Mouse (Mus musculus) inflammation-experienced regulatory T-cells, adult 6 months (primary cell): ENCODE measurements around the gene 1700015G11Rik. TPM values are rescaled to one million over a fixed set of nuclear protein-coding genes. Genes with fewer than 3 reads are reported as not detected.

Experiments used
- ATAC-seq: one replicate; pipeline ENCODE4 v1.8.0; 2017
- polyA plus RNA-seq, 3 experiments: library from polyadenylated mRNA; unstranded; fragments of 100-300 nt; shearing (Covaris generic); gene quantifications; one replicate each; pipeline ENCODE4 v1.2.1; 2017

The 1700015G11Rik gene
- not detected for polyA plus RNA-seq

DNA sequence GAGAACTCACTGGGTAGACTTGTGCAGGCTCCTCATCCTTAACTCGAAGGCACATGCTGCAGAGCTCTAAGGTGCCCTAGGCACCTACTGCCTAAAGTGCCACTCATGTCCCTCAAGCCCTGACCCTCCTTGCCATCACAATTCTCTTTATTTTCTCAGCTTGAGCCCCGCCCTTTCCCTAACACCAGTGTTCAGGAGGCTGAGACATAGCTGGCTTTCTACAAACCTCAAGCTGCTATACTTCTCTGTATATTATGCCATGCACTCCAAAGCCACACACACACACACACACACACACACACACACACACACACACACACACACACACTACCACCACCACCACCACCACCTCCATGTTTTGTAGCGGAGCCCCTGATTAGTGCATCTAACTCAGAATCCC is at the start of gene 1700015G11Rik:
TSS of gene 1700015G11Rik (minus strand) at position 101 of the 400 bp plus-strand sequence.
- ATAC-seq, result no peak

DNA sequence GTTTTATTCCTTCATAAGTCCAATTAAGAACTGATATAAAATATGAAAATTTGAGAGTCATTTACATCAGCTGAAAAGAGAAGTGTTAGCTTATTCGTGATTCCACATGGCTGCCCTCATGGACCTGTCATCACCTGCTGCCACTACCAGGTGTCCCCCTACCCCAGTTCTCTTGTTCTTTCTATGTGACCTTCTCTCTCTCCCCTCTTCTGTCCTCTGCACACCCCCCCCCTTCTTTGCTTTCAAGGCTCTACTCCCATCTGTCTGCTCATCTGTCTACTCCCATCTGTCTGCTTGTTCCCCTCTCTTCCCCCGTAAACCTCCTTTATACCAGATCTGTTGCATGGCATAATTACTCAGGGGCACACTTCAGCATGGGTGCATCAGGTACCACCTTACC is 41.4 kb upstream of the 1700015G11Rik start:
- ATAC-seq, result no peak

DNA sequence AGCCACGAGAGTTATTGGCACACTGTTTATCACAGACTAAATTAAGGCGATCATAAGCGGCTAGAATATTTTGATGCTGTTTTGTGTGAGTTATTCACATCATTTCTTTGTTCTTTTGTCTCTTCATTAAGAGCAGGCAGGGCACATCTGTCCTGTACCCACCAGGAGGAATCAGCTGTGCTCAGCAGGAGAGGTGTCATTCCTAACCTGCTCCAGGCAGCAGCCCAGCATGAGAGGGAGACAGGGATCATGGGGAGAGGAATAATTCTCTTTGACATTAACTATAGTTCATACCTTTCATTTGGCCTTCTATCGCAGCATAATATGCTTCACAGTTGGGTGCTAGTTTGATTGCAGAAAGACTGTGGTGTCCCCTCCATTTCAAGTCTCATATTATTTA is 40.7 kb upstream of the 1700015G11Rik start:
- ATAC-seq, result no peak

DNA sequence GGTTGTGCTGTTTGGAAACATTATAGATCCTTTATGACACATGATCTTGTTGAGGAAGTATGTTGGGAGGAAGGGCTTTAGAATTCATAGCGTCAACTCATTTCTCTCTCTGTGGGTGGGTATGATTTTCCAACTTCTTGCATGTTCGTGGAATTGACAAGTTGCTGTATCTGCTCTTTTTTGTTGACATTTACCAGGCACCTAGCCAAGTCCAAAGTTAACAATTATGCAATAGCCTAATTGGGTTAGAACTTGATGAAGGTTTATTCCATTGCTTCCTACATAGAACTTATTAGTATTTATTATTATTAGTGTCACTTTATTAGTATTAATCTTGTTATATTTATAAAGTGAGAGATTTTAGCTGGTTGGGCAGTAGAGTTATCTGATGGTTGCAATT is 40.3 kb upstream of the 1700015G11Rik start:
- no peak for ATAC-seq

DNA sequence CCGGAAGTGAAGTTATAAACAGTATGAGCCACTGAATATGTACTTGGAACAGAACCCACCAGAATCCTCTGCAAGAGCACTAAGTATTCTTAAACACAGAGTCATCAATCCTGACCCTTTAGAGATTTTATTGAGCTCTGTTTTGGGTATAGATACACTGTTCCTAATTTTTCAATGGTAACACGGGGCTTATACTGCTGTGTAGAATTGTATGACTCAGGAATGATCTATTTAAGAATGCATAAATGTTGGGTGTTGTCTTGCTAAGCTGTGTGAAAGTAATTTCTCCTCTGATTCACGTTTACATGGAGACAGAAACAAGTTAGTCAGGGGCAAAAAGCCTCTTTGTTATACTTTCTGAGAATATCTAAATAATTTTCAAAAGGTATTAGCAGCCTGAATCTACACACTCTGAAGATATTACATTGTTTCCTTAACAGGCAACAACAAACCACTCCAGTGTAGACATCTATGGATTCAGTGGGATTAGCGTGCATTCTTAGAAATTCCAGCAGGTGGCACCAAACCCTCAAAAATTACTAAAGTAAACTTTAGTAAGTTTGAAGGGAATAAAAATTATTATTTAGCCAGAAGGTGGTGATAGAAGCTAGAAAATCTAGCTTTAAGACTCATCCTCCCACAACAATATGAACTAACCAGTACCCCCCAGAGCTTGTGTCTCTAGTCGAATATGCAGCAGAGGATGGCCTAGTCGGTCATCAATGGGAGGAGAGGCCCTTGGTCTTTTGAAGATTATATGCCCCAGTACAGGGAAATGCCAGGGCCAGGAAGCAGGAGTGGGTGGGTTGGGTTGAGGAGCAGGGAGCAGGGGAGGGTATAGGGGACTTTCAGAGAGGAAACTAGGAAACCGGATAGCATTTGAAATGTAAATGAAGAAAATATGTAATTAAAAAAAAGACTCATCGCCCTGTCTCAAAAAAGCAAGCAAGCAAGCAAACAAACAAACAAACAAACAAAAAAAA is 22.4 kb upstream of the 1700015G11Rik start:
- no peak for ATAC-seq

DNA sequence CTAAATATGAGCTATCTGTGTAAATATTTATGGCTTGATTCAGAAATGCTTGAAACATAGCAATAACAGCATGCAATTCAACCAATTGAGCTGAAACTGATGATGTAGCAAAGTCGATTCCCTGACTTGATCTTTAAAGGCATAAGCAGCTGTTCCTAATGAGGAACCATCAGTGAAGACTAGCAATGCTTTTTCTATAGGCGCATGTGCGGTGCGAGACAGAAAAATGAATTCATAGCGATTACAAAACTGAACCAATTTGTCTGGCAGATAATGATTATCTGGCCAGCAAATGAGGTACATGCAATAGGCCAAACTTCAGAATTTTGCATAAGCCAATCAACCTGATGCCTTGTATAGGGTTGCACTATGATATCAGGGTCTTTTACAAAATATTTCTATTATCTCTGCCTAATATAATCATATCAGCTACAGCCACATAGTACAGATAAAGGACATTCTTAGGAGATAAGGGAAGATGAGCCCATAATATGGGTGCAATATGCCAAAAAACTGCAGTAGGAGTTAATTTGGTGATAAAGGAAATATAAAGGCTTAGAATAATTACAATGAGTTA is 8.6 kb upstream of the 1700015G11Rik start:
- no peak for ATAC-seq

DNA sequence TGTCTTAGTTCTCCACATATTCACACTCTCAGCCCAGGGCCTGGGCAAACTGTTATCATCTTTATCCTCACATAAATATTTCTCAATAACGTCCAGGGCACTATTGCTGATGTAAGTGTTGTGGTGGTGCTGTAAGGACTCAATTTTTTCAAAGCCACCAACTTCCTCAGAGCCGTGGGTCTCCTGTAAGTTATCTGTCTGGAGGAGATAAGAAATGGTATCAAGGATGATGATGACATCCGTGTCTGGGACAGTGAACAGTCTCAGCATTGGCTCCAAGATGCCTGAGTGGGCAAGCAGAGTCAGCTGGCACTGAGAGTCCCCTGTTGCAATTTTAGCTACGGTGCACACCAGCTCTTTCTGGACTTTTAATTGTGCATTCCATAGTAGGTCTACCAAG is 6.5 kb upstream of the 1700015G11Rik start:
- no peak for ATAC-seq

DNA sequence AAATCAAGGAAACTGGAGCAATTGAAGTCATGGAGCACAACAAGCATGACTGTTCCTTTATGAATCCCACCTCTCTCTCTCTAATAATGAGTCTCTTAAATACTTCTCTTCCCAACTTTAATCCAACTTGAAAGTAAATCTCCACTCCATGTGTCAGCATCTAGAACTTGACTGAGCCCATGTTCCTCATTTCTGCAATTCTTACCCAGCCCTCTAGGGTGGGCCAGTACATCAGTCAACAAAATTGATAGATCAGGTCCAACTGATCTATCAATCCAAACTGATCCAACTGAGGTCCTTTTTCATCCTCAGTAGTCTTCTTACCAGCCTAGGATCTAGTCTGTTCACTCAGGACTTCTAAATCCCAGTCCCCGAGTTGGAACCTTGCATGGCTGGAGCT is 348 bp downstream of the 1700015G11Rik start:
- no peak for ATAC-seq

DNA sequence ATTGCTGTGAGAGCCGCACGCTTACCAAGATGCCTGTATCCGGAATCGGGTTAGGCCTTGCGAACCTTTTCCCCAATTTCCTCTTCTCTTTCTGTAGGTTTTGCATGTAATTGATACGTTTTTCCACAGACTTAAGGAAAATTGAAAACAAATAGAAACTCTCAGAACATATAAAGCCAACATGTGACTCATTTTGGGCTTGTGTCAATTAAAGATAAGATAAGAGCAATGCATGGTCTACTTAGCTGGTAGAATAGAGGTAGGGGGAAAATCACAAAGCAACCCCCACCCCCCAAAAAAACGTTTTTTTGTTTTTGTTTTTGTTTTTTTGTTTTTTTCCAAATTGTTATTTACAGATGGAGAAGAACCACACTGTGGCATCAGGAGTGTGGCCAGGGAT is 2.1 kb downstream of the 1700015G11Rik start:
- ATAC-seq, result no peak

DNA sequence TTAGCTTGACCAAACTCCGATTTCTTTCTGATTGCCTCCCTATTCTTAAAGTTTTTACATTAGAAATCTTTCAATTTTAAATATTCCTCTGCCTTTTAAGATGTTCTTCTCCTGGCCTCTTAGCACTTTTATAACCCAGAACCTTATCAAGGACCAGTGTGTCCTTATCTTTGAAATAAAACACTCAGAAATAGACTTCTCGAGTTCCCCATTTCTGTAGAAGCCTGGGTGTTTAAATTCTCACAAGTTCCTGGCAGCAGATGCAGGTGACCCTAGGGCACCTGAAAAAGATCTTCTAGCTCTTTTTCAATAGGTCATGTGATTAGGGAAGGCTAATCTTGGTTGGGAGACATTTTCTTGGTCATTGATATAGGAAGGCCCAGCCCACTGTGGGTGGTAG is 8.4 kb downstream of the 1700015G11Rik start:
- ATAC-seq, result no peak

DNA sequence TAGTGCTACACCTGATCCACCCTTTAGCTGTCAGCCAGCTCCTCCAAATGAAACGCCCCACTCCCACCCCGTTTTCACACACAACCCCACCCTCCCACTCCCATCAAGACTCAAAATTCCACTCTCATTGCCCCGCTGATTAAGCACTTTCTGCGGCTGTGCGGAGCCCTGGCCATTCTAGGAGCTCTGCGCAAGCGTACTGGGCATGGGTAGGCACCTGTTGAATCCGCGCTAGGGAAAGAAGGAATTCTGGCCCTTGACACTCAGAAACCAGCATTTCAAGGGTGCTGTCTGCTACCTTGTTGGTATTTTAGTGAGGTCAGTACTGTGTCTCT is 9.3 kb downstream of the 1700015G11Rik start:
- no peak for ATAC-seq

DNA sequence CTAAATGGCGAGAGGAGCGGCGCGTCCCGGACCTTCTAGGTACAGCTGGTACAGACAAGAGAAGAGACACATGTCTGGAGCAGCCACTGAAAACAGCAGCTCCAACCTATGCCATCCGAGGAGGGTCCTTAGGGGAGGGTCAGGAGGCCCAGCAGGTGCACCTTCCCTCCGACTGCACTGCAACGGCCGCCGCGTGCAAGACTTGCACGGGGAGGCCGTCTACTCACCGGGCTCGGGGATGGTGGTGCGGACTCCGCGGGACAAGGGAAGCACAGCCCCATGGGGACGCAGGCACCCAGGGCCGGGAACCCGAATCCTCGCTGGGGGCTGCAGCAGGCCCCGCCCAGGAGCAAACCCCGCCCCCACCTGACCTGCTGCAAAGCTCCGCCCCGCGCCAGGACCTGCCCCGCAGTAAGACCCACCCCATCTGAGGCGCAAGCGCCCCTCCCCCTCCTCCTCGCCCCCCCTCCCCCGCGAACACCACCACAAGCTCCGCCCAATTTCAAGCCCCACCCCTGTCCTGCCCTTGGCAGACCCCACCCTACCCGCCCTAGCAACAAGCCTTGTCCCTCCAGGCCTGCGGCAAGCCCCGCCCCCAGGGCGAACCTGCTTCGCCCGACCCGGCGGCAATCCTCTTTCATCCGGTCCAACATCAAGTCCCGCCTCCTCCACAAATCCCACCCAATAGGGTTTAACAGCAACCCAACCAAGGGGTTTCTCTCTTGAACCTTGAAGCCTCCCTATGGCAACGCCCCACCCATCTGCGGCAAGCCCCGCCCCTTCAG is 9.8 kb downstream of the 1700015G11Rik start, which contains the start of gene Svip:
TSS of gene Svip (minus strand) at position 508 of the 785 bp plus-strand sequence.
- peak; percentile 92 for ATAC-seq

DNA sequence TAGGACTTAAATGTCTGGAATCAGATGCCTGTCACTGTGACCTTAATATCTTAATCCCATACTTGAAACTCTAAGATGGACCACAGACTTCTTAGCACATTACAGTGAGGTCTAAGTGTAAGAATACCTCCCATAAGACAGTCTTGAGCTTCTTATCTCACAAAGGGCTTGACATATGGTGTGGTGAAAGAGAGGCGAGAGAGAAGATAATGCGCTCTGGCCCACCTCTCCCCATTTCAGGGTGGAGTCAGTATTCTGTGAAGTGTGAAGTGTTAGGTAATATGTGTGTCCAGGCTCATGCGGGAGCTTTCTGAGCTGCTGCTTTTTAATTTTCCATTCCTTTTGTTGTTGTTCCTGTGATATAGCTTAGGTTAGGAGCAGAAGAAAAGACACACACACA is 24.5 kb downstream of the 1700015G11Rik start:
- ATAC-seq, result no peak

DNA sequence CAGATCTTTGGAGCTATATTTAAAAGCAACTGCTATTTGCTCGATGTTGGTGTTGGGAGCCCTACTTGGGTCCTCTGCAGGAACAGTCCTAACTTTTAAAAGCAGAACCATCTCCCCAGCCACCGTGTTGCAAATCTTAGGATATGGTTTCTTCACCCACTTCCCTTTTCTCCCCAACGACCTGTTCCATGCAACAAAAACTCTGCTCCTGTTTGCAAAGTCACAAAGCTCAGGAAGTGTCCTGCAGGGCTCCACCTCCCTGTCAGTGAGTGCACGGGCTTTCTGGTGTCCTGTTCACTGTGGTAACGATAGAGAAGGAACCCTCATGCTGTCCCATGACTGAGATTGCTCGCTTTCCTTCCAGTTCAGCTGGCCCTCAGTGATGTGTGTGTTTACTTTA is 28.6 kb downstream of the 1700015G11Rik start:
- ATAC-seq, result no peak

DNA sequence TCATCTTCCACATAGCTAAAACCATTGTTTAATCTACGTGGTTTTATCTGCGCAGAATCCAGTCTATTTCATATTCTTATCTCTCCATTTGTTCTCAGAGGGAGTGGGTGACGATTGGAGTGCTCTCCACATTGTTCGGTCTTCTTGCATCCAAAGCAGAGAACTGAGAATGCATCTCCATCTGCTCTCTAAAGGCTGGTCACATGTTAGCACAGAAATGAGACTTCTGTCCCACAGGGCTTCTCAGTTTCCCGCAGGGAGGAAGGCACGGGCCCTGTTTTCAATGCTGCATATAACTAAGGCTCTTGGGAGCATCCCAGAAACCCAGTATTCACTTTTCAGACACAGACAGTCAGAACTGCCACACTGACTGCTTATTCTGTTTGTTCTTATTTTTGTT is 29.8 kb downstream of the 1700015G11Rik start:
- ATAC-seq, result no peak

DNA sequence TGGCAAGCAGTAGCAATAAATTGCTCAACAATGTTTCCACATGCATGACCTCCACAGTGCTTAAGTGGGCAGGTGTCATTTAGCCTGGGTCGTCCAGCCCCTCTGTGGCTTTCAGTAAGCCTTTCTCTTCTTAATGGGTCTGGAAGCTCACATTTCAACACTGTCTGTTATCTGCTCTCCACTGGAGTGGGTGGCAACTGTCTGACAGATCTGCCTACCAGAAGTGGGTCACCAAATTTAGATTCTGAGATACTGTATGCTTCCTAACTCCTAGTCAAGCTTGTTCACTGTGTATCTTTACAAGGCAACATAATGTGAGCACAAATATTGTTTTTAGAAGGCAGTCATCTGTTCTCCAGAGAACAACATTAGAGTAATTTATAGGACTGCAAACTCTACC is 33.2 kb downstream of the 1700015G11Rik start:
- no peak for ATAC-seq

DNA sequence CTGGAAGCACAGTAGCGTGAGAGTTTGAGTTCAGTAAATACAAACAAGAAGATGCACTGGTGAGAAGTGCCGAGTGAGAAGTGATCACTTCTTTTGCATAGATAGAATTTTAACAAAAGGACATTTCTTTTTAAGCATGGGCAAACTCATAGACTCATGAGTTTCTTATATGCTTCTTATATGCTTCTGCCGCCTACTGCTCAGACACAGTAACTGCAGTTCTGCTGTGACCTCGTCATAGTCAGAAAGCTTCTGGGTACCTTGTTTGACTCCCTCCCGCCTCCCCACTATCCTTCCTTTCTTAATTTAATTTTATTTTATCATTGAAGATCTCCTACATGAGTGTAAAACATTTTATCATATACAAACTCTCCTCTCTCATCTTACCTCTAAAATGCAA is 36.3 kb downstream of the 1700015G11Rik start:
- ATAC-seq, result peak; percentile 54

DNA sequence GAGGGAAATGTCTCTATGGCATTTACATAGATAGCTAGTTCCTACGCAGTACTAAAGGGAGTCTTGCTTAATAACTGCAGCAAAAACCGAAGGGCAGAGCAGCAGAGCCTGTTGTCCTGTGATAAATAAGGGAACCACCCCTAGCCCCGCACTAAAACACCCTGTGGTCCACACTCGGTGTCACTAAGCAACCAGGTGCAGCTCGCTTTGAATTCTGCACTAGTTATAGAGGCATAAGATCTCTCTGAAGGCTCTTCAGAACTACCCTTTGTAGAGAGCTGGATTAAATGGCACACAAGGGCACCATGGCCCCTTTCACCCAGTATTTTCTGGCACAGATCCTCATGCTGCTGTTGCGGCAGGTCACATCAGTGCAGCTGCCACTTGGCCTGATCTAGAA is 40.3 kb downstream of the 1700015G11Rik start:
- ATAC-seq, result no peak

DNA sequence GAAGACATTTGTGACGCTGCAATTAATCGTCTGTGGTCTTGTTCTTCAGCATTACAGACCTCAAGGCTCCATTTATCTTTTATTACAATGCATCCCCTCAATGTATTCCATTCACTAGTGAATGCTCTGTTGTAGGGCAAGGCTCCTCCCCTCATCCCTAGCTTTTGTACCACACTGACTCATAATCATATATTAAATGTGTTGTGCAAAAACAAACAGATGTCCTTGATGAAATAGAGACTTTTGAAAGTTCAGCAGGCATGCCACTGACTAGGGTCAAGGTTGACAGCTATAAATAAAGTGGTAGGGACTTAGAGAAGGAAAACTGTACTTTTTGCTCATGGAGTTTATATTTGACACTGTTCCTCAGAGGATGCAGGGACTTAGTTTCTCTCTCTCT is 42.0 kb downstream of the 1700015G11Rik start:
- no peak for ATAC-seq

DNA sequence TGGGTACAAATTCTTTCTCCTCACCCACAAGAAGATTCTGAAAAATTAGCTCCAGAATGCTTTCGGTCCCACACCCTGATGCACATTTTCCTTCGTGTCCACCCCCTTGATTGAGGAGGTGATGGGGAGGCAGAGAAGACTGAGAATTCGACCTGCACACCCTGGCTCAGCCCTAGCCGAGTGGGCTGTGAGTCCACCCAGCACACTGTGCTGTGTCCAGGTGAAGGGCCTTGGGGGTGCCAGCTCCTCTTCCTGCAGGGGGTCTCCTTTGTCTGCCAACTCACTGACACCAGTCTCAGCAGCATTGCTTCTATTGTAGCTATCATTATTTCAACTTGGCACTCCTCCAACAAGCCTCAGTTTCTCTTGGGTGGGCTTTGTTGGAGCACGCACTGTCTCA is 42.4 kb downstream of the 1700015G11Rik start:
- no peak for ATAC-seq

DNA sequence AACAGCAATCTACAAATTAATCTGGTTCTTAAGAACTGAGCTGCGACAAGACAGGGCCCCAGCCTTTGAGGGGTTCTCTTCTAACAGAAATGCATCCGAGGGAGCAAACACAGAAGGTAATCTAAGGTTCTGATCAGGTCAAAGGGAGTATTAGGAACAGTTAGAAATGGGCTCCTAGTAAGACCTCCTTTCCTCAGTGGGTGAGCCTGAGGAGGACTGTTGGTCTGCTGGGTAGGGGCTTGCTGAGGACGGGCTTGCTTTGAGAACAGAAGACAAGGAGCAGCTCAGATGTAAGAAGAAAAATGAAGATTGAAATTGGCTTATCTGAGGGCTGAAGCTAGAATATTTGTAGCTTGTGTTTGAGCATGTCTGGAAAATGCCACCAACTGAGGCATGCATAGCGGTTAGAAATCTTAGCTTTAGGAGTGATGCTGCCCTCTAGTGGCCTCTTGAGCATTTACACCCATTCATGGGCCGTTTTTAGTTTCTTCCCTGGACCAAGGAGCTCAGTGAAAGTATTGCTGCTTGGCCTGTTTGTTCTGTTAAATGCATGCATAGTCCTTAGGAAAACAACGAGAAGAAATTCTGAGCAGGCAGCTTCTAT is 43.2 kb downstream of the 1700015G11Rik start:
- ATAC-seq, result peak; percentile 63

DNA sequence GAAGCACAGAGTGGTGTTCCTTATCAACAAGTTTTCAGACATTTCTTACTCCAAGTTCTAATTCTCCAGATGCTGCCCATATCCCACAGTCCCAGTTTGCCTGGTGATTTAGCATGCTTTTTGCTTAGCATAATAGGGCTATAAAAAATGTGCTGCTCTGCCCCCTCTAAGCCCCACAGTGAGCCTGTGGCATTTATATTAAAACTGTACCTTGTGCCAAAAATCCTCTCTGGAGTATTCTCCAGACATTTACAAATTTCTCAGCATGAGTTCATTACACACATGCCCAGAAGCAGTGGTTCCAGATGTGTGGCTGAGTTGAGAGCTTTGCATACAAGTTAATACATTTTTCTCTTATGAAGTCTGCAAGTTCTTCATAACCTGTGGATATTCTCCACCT is 46.1 kb downstream of the 1700015G11Rik start:
- no peak for ATAC-seq

DNA sequence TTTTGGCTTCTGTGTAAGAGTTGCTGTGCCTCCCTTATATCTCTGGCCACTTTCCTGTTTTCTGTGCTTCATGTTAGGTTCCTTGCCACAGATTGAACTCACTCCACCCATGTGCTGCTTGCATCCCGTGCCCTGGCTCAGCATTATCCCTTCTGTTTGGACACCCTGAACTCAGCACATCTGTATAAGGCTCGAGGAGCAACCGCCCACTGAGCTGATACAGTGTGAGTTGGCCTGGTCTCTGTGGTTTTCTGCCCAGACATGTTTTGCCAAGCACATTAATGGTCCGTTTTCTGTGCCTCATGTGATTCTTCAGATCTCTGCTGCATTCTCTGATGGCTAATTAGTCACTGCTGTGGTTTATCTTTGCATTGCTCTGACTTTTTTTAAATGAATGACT is 47.9 kb downstream of the 1700015G11Rik start:
- ATAC-seq, result no peak
